Mouse (Mus musculus): ENCODE data around the gene Rhot1.

DNA sequence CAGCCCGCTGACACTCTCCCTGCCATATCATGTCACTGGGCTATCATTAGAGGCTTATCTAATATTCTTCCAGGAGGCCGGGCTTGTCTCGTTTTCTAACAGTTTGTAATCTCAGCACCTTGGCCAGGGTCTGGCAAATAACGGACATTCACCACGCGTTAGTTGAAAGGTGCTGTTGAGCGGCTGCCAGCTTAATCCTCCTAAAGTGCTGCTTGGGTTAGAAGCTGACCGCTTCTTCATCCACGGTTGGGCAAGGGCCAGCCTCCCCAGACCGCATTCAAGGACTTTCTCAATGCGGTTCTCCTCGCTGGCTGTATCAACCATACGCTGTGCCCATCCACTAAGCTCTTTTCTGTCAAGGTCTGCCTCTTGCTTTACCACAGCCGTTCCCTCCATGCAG is 87.0 kb downstream of the Rhot1 start:
- TF ChIP-seq CTCF (IDR thresholded peaks at IDR 0.05; ENCODE audit: low read depth) (no peak), EP300 (optimal IDR thresholded peaks at IDR 0.05) (no peak)
